Mouse (Mus musculus) bone marrow macrophage, adult 2 months (primary cell): ENCODE measurements at regions not wholly inside any gene's neighbourhood (a gene's known extent, or its start where the extent isn't known, plus 50 kb on each side); places are given as distances from the start of the nearest gene placed in this dataset.

Experiments
- CTCF ChIP-seq: IDR thresholded peaks from 2 replicates; pipeline ENCODE4 v1.5.1; 2012; ENCODE audit warnings: low read depth, mild to moderate bottlenecking, low read length, moderate library complexity
- POLR2A ChIP-seq: IDR thresholded peaks from 2 replicates; pipeline ENCODE4 v1.6.1; 2012; ENCODE audit warnings: mild to moderate bottlenecking, low read depth, low read length, borderline replicate concordance

DNA sequence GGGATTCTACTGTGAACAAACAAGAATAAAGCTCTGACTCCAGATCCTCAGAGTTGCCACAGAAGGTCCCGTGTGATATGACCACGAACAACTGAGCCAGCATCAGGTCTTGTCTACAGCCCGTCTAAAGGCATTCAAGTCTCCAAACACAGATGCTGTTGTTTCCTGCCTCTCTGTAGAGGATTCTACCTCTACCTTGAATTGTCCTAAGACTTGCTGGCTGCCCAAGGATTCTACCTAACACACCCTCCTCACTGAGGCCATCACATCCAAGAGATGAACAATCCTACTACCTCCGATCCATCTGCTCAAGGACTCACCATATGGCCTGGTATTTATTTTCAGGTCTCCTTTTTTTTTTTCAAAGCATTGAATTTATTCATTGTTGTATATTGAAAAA is 237.1 kb downstream of the Rwdd3 start:
- TF ChIP-seq POLR2A = no peak
- no peak for TF ChIP-seq CTCF
